Mouse (Mus musculus): ENCODE data around the gene Col16a1.
A peak's percentile ranks its signal among the peaks of the same experiment; 100 is the strongest.

Gene Col16a1

GRCm38 (mm10) chr4:130048203-130048479, 501 bp downstream of the Col16a1 start:
- peak in 1 of 2 experiments; percentile 41 for DNase-seq

- no peak for DNase-seq
Measured at GRCm38 (mm10) chr4:130050056-130050824, 2.6 kb downstream of the Col16a1 start.

- peak in 1 of 2 experiments; percentile 42 for DNase-seq
Measured at GRCm38 (mm10) chr4:130052283-130052682, 4.6 kb downstream of the Col16a1 start.

- DNase-seq = peak; percentile 45 to 63
Measured at GRCm38 (mm10) chr4:130053111-130053510, 5.5 kb downstream of the Col16a1 start.

- DNase-seq = peak in 1 of 2 experiments; percentile 38
Measured at GRCm38 (mm10) chr4:130054727-130055126, 7.1 kb downstream of the Col16a1 start.

- peak in 1 of 2 experiments; percentile 10 for DNase-seq
Measured at GRCm38 (mm10) chr4:130055160-130056010, 7.7 kb downstream of the Col16a1 start.

- no peak for DNase-seq
Measured at GRCm38 (mm10) chr4:130056011-130056322, 8.3 kb downstream of the Col16a1 start.

GRCm38 (mm10) chr4:130056471-130056870, 8.8 kb downstream of the Col16a1 start:
- DNase-seq = peak in 1 of 2 experiments; percentile 7

GRCm38 (mm10) chr4:130060937-130061336, 13.3 kb downstream of the Col16a1 start:
- peak in 1 of 2 experiments; percentile 4 for DNase-seq

- DNase-seq = peak; percentile 38 to 50
Measured at GRCm38 (mm10) chr4:130063191-130063590, 15.6 kb downstream of the Col16a1 start.

- peak; percentile 39 to 70 for DNase-seq
Measured at GRCm38 (mm10) chr4:130066816-130067215, 19.2 kb downstream of the Col16a1 start.

- DNase-seq = no peak
Measured at GRCm38 (mm10) chr4:130070523-130070922, 22.9 kb downstream of the Col16a1 start.

- no peak for DNase-seq
Measured at GRCm38 (mm10) chr4:130071758-130072157, 24.1 kb downstream of the Col16a1 start.

GRCm38 (mm10) chr4:130073367-130073766, 25.7 kb downstream of the Col16a1 start:
- DNase-seq = peak in 1 of 2 experiments; percentile 41

GRCm38 (mm10) chr4:130074761-130075515, 27.3 kb downstream of the Col16a1 start:
- peak; percentile 59 to 62 for DNase-seq

- DNase-seq = peak; percentile 91 to 92
Measured at GRCm38 (mm10) chr4:130076856-130077255, 29.2 kb downstream of the Col16a1 start.

GRCm38 (mm10) chr4:130078816-130079485, 31.3 kb downstream of the Col16a1 start:
- DNase-seq = peak; percentile 89 to 93

GRCm38 (mm10) chr4:130079521-130079920, 31.9 kb downstream of the Col16a1 start:
- DNase-seq = peak in 1 of 2 experiments; percentile 32

- DNase-seq = peak; percentile 95
Measured at GRCm38 (mm10) chr4:130081345-130082190, 33.9 kb downstream of the Col16a1 start.

GRCm38 (mm10) chr4:130082211-130082610, 34.6 kb downstream of the Col16a1 start:
- DNase-seq = peak; percentile 67 to 79

- peak; percentile 56 to 58 for DNase-seq
Measured at GRCm38 (mm10) chr4:130084331-130084945, 36.8 kb downstream of the Col16a1 start.

Measured in cerebellum, postnatal 14 days (tissue).